Mouse (Mus musculus) stomach, postnatal 0 days (tissue): ENCODE measurements at regions not wholly inside any gene's neighbourhood (a gene's known extent, or its start where the extent isn't known, plus 50 kb on each side); places are given as distances from the start of the nearest gene placed in this dataset.
"Not testable (repeated sequence)": the region's sequence is repeated elsewhere in the genome, so short reads cannot be mapped to it uniquely, and the experiment has no call there.

ENCODE experiments used
- ATAC-seq: fragments of 200-750 bp; cut with Nextera tagmentation; 2 replicates; pipeline ENCODE4 v1.8.0; 2017; ENCODE audit not compliant: low FRiP score, low TSS enrichment
- DNase-seq: peaks from one replicate; pipeline ENCODE4 v3.0.0-alpha.2; 2016; ENCODE audit warnings: low spot score
- H3K27ac ChIP-seq: fragments of 300-500 bp; sonication (generic); replicated peaks from 2 replicates; pipeline ENCODE4 v1.5.1; 2014; ENCODE audit warnings: mild to moderate bottlenecking, control low read depth
- H3K27me3 ChIP-seq: fragments of 300-500 bp; sonication (generic); 2 replicates; pipeline ENCODE4 v1.6.1; 2014; ENCODE audit warnings: low read length; ENCODE audit not compliant: control insufficient read depth, insufficient read depth
- H3K36me3 ChIP-seq: fragments of 300-500 bp; sonication (generic); 2 replicates; pipeline ENCODE4 v1.6.1; 2014; ENCODE audit warnings: low read length, mixed read lengths; ENCODE audit not compliant: control insufficient read depth, insufficient read depth
- H3K4me1 ChIP-seq: fragments of 300-500 bp; sonication (generic); replicated peaks from 2 replicates; pipeline ENCODE4 v1.6.1; 2014; ENCODE audit warnings: antibody characterized with exemption; ENCODE audit not compliant: control insufficient read depth, insufficient read depth
- H3K4me2 ChIP-seq: fragments of 300-500 bp; sonication (generic); replicated peaks from 2 replicates; pipeline ENCODE4 v1.6.1; 2014; ENCODE audit warnings: low read depth, mild to moderate bottlenecking, control low read depth, moderate library complexity
- H3K4me3 ChIP-seq: fragments of 300-500 bp; sonication (generic); 2 replicates; pipeline ENCODE4 v1.5.1; 2014; ENCODE audit warnings: low read depth, low read length, control low read depth
- H3K9ac ChIP-seq: fragments of 300-500 bp; sonication (generic); 2 replicates; pipeline ENCODE4 v1.6.1; 2014; ENCODE audit warnings: mild to moderate bottlenecking, low read length, control low read depth, mixed read lengths
- H3K9me3 ChIP-seq: fragments of 300-500 bp; sonication (generic); 2 replicates; pipeline ENCODE4 v1.6.1; 2016; ENCODE audit warnings: low read length; ENCODE audit not compliant: control insufficient read depth
- CTCF ChIP-seq: IDR thresholded peaks from 2 replicates; pipeline ENCODE4 v1.5.1; 2016; ENCODE audit warnings: antibody characterized with exemption, low read depth, mild to moderate bottlenecking, moderate library complexity
- EP300 ChIP-seq: optimal IDR thresholded peaks from 2 replicates; pipeline ENCODE3; 2016; ENCODE audit warnings: antibody characterized with exemption
- WGBS: fragments of 180-500 bp; shearing (Covaris S2); extraction: QIAGEN DNeasy Blood & Tissue Kit; methylation state at CpG from one replicate; pipeline ENCODE4 v1.1.7; 2014; 5-methylcytosine and 5-hydroxymethylcytosine counted together

GRCm38 (mm10) chr13:31050160-31050788, 76.3 kb downstream of the Gm5447 start:
- H3K27me3 ChIP-seq: no peaks in the 10 kb centered on the region
- no peak for TF ChIP-seq EP300
- TF ChIP-seq CTCF: no peak
- 48% methylated on average over 11 of the region's 11 CpGs for WGBS
- no peak overlapping the region for H3K27ac ChIP-seq
- no peak overlapping the region for H3K4me2 ChIP-seq
- no peaks in the 10 kb centered on the region for H3K36me3 ChIP-seq
- no peak for ATAC-seq
- no peak overlapping the region for H3K4me3 ChIP-seq
- no peaks in the 10 kb centered on the region for H3K9me3 ChIP-seq
- no peak overlapping the region for H3K9ac ChIP-seq
- no peaks in the 10 kb centered on the region for H3K4me1 ChIP-seq
- DNase-seq: no peak

GRCm38 (mm10) chr13:31051586-31051985, 77.6 kb downstream of the Gm5447 start:
- no CpG with 5 or more reads among the region's 6 CpGs for WGBS
- not testable (repeated sequence) for H3K4me2 ChIP-seq, H3K27me3 ChIP-seq, H3K9me3 ChIP-seq, H3K4me3 ChIP-seq, H3K27ac ChIP-seq, H3K4me1 ChIP-seq, H3K36me3 ChIP-seq, ATAC-seq, H3K9ac ChIP-seq, DNase-seq

GRCm38 (mm10) chr13:31054356-31054755, 80.4 kb downstream of the Gm5447 start:
- Histone ChIP-seq H3K4me1 (no peaks in the 10 kb centered on the region), H3K27me3 (no peaks in the 10 kb centered on the region), H3K27ac (no peak overlapping the region), H3K9me3 (no peaks in the 10 kb centered on the region), H3K36me3 (no peaks in the 10 kb centered on the region), H3K4me3 (no peak overlapping the region), H3K9ac (no peak overlapping the region), H3K4me2 (no peak overlapping the region)
- TF ChIP-seq CTCF (no peak), EP300 (no peak)
- 79% methylated on average over 8 of the region's 8 CpGs for WGBS
- no peak for ATAC-seq
- DNase-seq: no peak

- 61% methylated on average over 5 of the region's 5 CpGs for WGBS
- TF ChIP-seq EP300: no peak
- TF ChIP-seq CTCF: no peak
Measured at GRCm38 (mm10) chr13:31055376-31056083, 81.5 kb downstream of the Gm5447 start.

GRCm38 (mm10) chr13:31056154-31056871, 82.3 kb downstream of the Gm5447 start:
- Histone ChIP-seq H3K9me3 (no peaks in the 10 kb centered on the region), H3K27ac (no peak overlapping the region), H3K4me1 (no peaks in the 10 kb centered on the region), H3K36me3 (no peaks in the 10 kb centered on the region), H3K4me3 (no peak overlapping the region), H3K4me2 (no peak overlapping the region), H3K27me3 (no peaks in the 10 kb centered on the region), H3K9ac (no peak overlapping the region)
- 86% methylated on average over 12 of the region's 12 CpGs for WGBS
- TF ChIP-seq EP300 (no peak), CTCF (no peak)
- no peak for ATAC-seq
- DNase-seq: no peak

More at GRCm38 (mm10) chr13:31055376-31056083, 81.5 kb downstream of the Gm5447 start:
- ATAC-seq: no peak
- Histone ChIP-seq H3K4me1 (no peaks in the 10 kb centered on the region), H3K9me3 (no peaks in the 10 kb centered on the region), H3K9ac (no peak overlapping the region), H3K27ac (no peak overlapping the region), H3K27me3 (no peaks in the 10 kb centered on the region), H3K4me3 (no peak overlapping the region), H3K36me3 (no peaks in the 10 kb centered on the region), H3K4me2 (no peak overlapping the region)
- DNase-seq: no peak
